Mouse (Mus musculus) CD4-positive, CD25-positive, alpha-beta regulatory T cell, adult 4 months (primary cell): ENCODE measurements around the gene Dclre1b. TPM values are rescaled to one million over a fixed set of nuclear protein-coding genes. Genes with fewer than 3 reads are reported as not detected.
"Not testable (repeated sequence)": the region's sequence is repeated elsewhere in the genome, so short reads cannot be mapped to it uniquely, and the experiment has no call there.

ENCODE experiments used
- ATAC-seq: one replicate; pipeline ENCODE4 v1.8.0; 2017
- polyA plus RNA-seq, 2 experiments: library from polyadenylated mRNA; unstranded; fragments of 100-300 nt; shearing (Covaris generic); gene quantifications; one replicate each; pipeline ENCODE4 v1.2.1; 2017

Dclre1b gene
- polyA plus RNA-seq = 10 to 100 TPM; 17.5 to 19.5 TPM

DNA sequence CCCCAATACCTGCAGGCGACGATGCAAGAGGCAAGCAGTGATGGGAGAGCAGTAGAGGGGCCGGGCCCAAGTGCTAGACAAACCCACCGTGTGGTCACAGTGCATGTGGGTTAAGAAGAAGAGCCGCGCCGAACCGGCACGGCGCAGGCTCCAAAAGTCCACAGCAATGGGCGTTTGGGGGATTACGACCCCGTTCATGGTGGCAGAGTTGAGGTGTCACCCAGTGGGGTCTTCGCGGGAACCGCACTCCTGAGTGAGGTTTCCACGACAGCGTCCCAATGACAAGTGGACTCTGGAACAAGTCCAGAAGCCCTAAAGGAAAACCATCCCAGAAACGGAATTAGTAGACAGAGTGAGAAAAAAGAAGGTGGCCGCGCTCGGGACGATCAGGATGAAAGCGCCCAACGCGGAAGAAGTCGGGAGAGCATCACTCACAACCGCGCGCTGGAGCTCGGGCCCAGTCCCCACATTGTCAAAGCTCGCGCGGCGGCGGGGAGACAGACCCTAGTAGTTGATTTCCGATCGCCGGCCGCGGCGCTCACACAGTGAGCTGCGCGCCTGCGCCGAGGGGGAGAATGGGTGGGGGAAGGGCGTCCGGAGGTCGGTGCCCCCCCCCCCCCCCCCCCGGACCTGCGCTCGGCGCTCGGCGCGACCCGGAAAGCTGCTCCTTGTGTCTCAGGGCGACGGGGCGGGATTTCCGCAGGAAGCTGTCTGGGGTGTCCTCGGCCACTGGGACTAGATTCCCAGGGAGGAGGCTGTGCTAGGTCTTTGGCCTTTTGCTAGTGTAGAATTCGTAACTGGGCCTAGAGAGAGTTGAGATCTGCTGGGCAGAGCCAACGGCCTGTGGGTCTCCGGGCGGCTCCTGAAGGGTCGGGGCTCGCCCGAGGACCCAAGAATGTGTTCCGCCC lies at the start of gene Dclre1b, which contains the start of the genes Ap4b1 and Gm43064:
Gene Dclre1b, minus strand, starts transcription at position 554 of the 908 bp plus-strand sequence.
Gene Ap4b1, plus strand, starts transcription at position 630 of the 908 bp plus-strand sequence.
Gene Gm43064, plus strand, starts transcription at position 683 of the 908 bp plus-strand sequence.
- peak; percentile 87 for ATAC-seq

DNA sequence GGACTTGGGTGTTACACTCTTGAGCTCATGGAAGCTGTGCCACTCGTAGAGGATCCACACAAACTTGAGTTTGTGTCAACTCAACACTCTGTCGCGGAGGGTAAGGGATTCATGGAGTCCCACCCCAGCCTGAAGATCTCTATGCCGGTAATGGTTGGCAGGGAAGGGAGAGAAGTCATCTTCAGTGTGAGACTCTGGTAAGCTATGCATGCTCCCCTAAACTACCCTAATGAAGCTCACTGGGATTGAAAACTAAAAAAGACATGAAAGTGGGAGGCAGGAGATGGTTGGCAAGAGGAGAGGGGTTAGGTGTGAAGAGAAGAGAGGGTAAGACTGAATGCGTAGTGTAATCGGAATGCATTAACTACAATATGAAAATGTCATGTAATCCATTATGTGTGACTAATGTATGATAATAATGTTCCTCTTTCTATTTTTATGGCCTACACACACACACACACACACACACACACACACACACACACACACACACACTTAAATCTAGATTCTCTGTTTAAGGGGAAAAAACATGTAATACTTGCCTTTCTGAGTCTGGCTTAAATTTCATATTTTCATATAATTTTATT lies 48.8 kb upstream of the Dclre1b start:
- ATAC-seq = no peak

DNA sequence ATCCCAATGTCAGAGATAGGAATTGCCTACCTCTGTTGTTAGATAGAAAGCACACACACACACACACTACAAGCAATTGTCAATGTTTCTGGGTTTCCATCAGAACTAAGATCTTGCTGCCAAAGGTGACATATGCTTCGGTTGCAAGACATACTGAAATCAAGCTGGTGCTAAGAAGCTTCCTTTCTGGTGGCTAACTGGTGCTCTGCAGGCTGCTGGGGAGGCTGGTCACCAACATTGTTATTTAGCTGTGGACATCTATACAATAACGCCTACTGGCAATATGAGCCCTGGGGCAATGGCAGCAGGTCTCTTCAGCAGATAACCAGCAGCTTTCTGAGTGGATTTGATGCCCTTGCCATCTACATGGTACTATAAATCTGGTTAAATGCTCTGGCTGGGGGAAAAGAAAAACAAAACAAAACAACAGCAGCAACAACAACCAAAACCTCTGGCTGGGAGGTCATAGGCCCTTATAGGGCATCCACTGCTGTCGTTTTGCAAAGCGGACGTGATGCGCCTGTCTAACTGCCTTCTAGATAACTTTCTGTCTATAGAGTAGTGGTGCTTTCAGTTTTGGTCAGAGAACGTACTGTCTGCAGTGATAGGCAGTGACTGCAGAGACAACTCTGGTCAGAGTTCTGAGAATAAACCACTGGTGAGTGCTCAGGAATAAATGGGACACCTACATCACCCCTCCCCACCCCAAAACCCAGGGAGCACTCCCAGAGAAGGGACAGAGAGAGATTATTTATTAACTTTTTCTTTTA lies 48.0 kb upstream of the Dclre1b start:
- ATAC-seq = peak; percentile 67

DNA sequence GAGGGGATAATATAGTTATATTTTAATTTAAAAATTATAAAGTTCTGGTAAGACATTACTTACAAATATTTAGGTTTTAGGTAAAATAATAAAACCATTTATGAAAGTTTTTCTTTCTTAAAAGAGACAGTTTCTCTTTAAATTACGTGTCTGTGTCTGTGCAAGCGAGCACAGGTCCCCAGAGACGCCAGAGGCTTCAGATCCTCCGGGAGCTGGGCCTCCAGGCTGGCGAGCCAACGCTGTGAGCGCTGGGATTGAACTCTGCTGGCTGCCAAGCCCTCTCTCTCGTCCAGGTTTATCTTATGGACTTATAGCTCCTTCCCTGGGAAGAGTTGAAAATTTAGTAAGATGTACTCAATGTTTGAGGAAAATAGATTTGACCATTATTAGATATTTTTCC lies 44.6 kb upstream of the Dclre1b start:
- ATAC-seq = no peak

DNA sequence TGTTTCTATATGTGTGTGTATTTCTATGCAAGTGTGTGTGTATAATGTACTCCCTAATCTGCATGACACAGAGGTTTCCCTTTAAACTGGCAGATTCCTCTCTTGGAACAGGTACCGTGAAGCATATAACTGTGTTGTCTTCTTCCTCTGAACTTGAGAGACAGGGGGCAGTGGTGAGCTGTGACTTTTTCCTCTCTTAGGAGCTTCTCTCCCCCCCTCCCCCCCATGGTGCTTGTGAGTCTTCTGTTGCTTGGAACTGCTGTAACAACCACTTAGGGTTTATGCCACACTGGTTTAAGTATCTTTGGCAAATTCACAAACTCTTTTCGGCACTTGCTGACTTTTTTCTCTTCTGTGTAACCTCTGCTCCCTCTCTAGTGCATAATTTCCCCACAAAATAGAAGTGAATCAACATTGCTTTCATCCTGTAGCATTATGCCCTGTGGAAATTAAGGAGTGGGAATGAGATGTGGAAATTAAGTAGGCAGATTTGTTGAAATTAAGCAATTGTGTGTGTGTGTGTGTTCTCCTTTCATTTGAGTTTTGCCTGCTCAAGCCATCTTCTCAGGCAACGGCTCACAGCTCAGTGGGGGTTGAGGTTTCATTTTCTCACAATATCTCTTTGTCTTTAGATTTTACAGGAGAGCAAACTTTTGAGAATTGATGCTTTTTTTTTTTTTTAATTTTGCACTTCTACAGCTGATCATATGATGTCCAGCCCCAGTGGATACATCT lies 43.5 kb upstream of the Dclre1b start:
- peak; percentile 44 for ATAC-seq

DNA sequence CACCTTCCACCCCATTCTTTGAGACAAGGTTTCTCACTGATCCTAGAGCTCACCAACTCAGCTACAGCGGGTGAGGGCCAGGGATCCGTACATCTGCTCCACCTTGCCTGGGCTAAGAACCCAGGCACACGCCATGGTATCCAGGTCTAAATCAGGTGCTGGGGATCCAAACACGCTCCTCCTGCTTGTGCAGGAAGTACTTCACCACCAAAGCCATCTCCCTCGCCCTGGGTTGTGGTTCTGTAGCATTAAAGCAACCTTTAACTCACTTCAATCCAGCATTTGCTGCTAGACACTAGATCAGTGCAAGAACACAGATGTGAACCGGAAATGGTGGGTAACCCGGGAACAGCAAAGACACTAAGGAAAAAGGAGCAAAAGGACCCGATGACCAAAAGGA lies 42.6 kb upstream of the Dclre1b start:
- peak; percentile 29 for ATAC-seq

DNA sequence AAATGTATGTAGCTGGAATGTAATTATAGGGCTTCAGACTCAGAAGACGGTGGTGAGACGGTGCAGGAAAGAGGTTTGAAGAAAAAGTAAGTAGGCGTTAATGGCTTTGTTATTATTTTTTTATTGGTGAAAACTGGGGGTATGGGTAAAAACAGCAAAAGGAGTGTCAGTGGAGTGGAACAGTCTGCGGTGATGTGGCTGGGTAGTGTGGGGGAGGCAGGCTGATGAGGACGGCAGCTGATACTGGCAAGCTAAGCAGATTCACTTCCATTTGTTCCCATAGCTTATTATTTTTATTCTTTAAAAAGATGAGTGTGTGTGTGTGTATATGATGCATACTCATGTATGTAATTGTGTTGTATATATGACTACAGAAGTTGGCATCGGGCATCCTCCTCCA lies 42.2 kb upstream of the Dclre1b start:
- ATAC-seq = peak; percentile 45

DNA sequence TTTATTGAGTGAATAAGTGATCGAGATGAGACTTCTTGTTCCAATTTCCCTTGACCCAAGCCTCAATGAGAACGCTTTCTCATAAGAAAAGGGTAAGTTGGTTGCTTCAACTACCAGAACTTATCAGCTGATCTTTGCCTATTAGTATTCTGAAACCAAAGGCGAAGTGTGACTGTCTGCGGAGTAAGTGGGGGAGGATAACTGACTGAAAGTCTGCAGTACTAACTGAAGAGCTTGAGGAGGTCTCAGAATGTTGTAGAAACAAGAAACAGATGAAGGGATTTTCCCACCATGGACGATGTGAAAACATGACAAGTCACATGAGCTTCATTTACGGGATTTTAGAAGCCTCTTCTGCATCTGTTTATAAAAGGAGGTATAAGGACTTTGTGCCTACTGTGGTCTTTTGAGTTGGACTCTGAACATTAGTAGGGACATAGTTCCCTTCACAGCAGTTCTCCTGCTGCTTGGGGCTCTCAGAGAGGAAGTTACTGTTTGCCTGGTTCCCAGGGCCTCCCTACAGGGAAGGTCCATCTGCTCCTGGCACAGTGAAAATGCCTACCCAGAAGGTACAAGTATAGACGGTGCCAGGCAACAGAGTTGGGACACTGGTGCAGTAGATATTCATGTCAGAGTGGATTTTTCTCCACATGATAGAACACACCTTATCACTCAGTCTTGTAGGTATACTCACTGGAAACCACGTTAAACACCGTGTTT lies 41.6 kb upstream of the Dclre1b start:
- ATAC-seq = peak; percentile 52

DNA sequence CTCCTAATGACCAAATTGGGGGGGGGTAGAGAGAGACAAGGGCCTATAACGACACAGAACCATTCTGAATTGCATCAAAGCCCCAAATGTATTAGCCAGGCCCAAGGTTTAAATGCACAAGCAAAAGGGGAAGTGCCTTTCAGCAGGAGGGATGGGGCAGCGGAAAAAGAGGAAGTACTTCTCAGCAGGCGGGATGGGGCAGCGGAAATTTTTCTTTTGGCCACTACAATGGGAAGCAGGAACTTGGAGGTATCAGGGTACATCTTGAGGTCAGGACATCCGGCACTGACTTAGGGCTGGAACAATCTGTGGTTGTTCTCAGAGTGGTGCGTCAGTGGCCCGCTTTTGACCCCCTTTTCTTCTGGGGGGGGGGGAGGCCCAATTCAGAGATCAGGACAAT lies 31.7 kb upstream of the Dclre1b start:
- ATAC-seq = not testable (repeated sequence)

DNA sequence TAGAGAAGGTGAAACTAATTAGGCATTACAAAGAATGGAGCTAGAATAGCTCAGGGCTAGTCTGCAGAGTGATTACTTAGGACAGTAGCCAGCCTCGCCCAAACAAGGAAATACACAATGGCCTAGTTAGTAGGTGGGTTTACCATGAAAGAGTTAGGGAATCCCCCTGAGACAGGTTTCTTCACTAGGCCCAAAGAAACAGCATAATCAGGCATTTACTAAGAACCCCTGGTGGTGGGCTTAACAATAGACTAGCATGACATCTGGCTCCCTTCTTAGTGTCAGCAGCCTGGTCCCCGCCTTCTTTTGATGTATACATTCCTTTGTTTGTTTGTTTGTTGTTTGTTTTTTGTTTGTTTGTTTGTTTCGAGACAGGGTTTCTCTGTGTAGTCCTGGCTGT lies 31.0 kb upstream of the Dclre1b start:
- not testable (repeated sequence) for ATAC-seq

DNA sequence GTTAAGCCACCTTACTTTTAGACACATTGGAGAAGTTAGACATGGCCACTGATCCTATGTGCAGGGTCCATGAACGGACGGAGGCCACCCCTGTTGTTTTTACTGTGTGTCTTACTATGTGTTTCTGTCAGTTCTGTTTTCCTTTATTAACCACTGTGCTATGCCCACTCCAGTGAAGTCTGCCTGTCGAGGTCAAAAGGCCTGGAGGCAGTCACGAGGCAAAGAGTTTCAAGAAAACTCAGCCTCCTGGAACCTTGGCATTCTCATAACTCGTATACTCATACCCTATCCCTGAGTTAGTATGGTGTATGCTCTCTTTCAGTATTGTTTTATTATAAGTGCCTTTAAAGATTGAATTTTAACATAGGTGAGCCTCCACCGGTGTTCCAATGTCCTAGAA lies 30.5 kb upstream of the Dclre1b start:
- no peak for ATAC-seq

DNA sequence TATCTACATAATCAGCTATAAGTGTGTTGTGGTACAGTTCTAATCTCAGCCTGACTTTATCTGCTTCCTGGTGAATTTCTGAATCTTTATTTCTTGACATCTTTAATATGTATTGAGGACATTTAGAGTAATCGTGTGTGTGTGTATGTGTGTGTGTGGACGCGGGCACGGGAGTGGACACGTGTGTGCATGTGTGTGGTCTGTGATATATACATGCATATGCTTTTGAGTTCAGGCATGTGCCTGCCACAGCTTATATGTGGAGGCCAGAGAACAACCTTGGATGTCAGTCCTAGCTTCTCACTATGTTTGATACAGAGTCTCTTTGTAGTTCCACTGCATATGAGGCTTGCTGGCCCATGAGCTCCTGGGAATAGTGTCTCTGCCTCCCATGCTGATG lies 27.2 kb upstream of the Dclre1b start:
- ATAC-seq = no peak

DNA sequence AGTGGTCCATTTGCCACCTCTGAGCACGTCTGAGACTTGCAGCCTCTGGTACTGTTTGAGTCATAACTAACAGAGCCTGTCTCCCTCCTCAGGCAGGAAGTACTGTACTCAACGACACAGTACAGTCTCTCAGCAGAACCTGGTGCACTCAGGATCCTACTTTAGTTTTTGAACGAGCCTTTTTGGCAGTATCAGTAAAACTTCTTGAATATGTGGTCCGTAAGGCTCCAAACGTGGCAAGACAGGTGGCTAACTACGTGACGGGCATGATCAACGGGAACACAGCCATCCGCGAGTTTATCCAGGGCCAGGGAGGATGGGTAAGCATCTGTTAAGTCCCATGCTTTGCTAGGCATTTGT lies 26.7 kb upstream of the Dclre1b start:
- peak; percentile 97 for ATAC-seq

DNA sequence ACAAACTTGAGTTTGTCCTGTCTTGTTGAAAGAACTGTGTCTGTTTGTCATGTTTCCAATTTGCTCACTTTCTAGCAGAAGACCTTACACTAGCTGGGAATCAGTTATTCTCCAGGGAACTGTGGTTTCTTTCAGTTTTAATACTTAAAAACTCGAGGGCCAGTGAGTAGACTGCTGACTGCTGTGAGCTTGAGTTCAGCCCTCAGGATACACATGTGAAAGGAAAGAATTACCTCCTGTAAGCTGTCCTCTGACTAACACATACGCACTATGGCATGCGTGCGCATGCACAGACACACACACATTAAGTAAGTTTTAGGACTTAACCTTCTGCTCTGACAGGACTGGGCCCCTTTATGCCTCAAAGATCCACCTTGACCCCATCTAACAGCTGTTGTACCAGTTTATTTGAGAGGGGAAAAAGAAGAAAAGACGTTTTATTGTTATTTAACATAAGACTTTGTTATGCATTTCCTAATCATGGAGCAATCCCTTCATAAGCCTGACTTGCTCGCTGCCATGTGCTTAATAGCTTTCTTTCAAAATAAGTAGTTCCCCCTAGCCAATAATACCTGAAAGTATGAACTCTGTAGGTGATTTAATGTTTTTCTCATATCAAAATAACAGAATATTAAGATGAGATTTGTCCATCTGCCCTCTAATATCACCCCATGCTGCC lies 26.2 kb upstream of the Dclre1b start:
- ATAC-seq = no peak

DNA sequence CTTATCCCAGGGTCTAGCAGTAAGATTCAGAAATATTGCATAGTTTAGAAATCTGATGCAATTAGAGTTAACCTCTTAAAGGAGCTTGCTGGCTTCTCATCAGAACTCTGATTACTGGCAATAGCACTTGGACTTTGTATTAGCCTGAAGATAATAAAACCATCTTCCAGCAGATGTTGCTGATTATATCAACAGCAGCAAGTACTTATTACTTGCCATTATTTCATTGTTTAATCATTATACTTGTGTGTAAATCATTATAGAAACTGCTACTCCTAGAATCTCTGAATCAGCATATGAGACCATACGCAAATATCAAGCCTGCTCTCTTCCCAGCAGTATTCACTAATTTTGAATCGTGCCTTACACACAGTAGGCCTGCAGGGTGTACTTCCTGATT lies 24.8 kb upstream of the Dclre1b start:
- no peak for ATAC-seq

DNA sequence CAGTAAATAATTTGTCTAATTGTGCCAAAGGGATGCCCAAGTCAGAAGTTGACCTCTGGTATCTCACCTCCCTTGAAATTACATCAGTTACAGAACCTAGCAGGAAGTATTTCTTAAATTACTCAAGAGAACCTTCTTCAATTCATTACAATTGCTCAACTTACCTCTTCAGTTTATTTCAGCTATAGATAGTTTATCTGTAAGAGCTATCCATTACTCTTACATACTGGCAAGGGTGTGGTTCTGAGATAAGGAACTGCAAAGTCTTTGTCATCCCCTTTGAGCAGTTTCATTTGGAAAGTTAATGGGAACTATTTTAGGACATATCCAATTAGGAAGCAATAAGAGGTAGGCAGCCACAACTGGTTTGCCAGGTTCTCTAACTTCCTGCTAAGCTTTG lies 23.2 kb upstream of the Dclre1b start, which contains the start of gene Bcl2l15:
Gene Bcl2l15, plus strand, starts transcription at position 176 of the 400 bp plus-strand sequence.
- no peak for ATAC-seq

DNA sequence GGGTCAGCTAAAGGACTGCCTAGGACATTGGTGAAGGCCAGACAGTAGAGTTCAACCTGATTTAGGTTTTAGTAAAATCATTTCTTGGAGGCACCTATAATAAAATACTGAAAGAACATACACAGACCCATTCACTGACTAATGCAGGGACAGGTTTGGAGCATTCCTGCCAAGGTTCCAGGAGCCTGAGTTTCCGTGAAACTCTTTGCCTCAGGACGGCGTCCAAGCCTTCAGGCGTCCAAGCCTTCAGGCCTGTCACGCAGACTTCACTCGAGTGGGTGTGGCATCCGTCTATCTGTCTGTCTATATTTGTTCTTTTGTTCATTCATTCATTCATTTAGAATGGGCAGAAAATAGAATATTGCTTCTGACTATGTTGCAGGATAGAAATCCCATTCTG lies 21.9 kb upstream of the Dclre1b start:
- no peak for ATAC-seq

DNA sequence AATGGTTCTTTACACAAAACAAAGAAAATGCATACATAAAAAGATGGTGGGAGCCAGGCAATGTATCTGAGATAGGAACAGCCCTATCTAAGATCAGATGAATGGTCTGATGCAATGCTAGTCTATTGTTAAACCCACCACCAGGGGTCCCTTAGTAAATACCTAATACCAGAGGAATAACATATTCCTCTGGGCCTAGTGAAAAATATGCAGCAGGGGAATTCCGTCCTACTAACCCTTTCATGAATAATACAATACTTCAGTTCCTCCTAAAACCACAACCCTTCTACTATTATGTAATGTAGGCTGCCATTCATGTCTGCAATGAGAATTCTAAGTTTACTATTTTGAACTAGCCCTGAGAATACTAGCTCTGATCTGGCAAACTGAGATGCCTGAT lies 21.4 kb upstream of the Dclre1b start:
- peak; percentile 85 for ATAC-seq

DNA sequence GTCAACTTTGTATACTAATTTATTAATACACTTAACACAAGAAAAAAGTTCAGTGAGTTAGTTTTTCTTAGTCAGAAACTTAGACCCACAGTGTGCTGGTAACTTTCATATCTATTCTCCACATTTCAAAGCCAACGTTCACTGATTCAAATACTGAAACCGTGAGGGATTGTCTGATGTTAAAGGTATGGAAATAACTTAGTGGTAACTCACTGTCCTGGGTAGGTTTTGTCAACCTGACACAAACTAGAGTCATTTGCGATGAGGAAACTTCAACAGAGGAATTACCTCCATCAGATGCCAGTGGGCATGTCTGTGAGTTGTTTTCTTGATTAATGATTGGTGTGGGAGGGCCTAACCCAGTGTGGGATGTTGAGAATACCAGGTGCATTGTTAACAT lies 19.8 kb upstream of the Dclre1b start:
- ATAC-seq = peak; percentile 47

DNA sequence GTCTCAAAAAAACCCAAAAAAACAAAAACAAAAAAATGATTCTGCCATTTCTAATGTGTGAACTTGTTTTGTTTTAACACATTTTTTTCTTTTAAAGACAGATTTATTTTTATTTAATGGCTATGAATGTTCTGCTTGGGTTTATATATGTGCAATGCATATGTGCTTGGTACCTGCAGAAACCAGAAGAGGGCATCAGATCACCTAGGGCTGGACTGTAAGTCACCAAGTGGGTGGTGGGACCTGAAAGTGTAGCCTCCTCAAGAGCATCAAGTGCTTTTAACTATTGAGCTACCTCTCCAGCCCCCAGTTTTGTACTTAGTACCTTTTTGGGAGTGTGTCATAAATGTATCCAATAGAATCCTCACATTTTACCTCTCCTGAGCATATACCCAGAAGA lies 18.3 kb upstream of the Dclre1b start:
- ATAC-seq = no peak

DNA sequence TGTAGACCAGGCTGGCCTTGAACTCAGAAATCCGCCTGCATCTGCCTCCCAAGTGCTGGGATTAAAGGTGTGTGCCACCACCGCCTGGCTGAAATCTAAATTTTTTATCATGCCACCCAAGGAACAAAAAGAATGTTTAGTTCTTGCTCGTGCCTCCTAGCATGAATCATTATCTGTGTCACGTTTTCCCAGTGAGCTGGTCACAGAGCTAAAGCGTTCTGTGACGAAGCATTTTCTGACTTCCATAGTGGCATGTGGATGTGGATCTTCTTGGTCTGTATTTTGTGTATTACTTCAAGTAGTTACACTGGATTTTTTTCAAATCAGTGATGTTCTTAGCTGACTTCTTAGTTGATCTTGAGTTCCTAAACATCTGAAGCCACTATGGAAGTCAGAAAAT lies 1.7 kb upstream of the Dclre1b start:
- no peak for ATAC-seq
